Mouse (Mus musculus): ENCODE measurements around the gene Olfm1.

DNA sequence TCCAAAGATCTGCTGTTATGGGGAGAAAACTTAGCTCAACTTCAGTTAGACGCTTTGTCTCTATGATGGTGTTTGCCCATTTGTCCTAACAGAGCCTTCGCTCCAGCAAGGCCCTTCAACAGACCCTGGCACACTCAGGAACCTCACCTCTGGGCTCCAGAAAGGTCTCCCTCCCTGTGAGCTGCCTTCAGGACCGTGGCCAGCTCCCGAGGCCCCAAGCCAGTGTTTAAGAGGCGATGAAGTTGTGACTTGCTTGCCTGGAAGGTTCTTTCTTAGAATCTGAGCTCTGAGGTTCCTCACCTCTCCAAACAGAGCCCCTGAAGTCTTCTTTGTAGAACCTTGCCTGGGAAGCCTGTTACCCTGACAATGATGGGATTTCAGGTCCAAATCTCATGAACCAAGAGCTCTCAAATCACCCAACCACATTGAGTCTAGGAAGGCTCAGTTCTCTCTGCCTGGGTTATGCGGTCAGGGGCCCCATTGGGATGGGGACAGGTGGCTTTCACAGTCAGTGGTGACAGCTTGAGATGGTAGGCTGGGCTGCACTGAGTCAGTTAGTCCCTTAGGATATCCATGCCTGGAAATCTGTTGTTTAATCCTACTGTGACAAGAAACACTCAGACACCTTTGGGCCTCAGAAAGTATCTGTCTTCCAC lies 2.3 kb downstream of the Olfm1 start:
- TF ChIP-seq CTCF (IDR thresholded peaks at IDR 0.05; ENCODE audit: control insufficient read depth, insufficient read depth, insufficient replicate concordance, low read depth, low read length) (no peak), POLR2A (IDR thresholded peaks at IDR 0.05; ENCODE audit: control insufficient read depth, low read depth, low read length) (no peak)
